Mouse (Mus musculus) spleen, adult 2 months (tissue): ENCODE data around the gene Adamts15. TPM values are rescaled to one million over a fixed set of nuclear protein-coding genes. Genes with fewer than 3 reads are reported as not detected.

Source experiments
- DNase-seq, 2 experiments: peaks; one replicate each; pipeline versions ENCODE4 v3.0.0 to v3.0.0-alpha.2; 2012 to 2021; ENCODE audit warnings: low spot score in 2 of 2, low read depth in 1 of 2
- H3K27ac ChIP-seq: fragments of 200-500 bp; 2 replicates; pipeline ENCODE4 v1.5.1; 2012; ENCODE audit warnings: low read length, inconsistent platforms; ENCODE audit not compliant: insufficient read depth
- H3K27me3 ChIP-seq: fragments of 200-500 bp; 2 replicates; pipeline ENCODE4 v1.6.1; 2012; ENCODE audit warnings: mild to moderate bottlenecking, moderate library complexity, low read length, inconsistent platforms; ENCODE audit not compliant: control insufficient read depth, insufficient read depth
- H3K36me3 ChIP-seq: fragments of 200-500 bp; 2 replicates; pipeline ENCODE4 v1.6.1; 2012; ENCODE audit warnings: mild to moderate bottlenecking, low read length, inconsistent platforms; ENCODE audit not compliant: control insufficient read depth, insufficient read depth
- H3K4me1 ChIP-seq: fragments of 200-500 bp; 2 replicates; pipeline ENCODE4 v1.6.1; 2011; ENCODE audit warnings: inconsistent platforms; ENCODE audit not compliant: control insufficient read depth, insufficient read depth, insufficient read length
- H3K4me3 ChIP-seq: fragments of 200-500 bp; 2 replicates; pipeline ENCODE4 v1.5.1; 2011; ENCODE audit warnings: mild to moderate bottlenecking, inconsistent platforms; ENCODE audit not compliant: insufficient read depth, insufficient read length; ENCODE audit errors: extremely low read depth
- CTCF ChIP-seq: fragments of 200-500 bp; IDR thresholded peaks from 2 replicates; pipeline ENCODE4 v1.5.1; 2011; ENCODE audit warnings: mild to moderate bottlenecking, inconsistent platforms; ENCODE audit not compliant: insufficient read depth, insufficient read length, insufficient replicate concordance; ENCODE audit errors: extremely low read depth
- POLR2A ChIP-seq: fragments of 200-500 bp; IDR thresholded peaks from 2 replicates; pipeline ENCODE4 v1.6.1; 2011; ENCODE audit warnings: low read depth, low read length, inconsistent platforms
- WGBS: fragments of 180-500 bp; shearing (Covaris S2); methylation state at CpG from one replicate; pipeline ENCODE4 v1.1.7; 2018; 5-methylcytosine and 5-hydroxymethylcytosine counted together
- polyA plus RNA-seq: library from polyadenylated mRNA; depleted of rRNA; stranded (reverse); fragments of >200 nt; gene quantifications from 2 replicates; pipeline ENCODE4 v1.2.3, GENCODE M21; 2012

Adamts15 gene
- polyA plus RNA-seq, 1 experiment, result 0.43 TPM

- 6% methylated on average over 14 of the region's 14 CpGs for WGBS
- no peaks in the 10 kb centered on the region for H3K36me3 ChIP-seq
- H3K4me1 ChIP-seq, result no peaks in the 10 kb centered on the region; the same call in 1 of the 2 replicates
- TF ChIP-seq POLR2A (no peak), CTCF (no peak)
- H3K27ac ChIP-seq, result no peak overlapping the region
- no peak for DNase-seq
- peaks cover 14% of the 10 kb centered on the region for H3K27me3 ChIP-seq
- peak overlapping the region; percentile 17; the same call in 1 of the 2 replicates for H3K4me3 ChIP-seq
Observed at GRCm38 (mm10) chr9:30943341-30943740, 21.1 kb upstream of the Adamts15 start.

GRCm38 (mm10) chr9:30942512-30943313 lies 20.5 kb upstream of the Adamts15 start, which contains the start of gene Adamts8:
Gene Adamts8, plus strand, starts transcription at chr9:30942562.
- no peaks in the 10 kb centered on the region for H3K36me3 ChIP-seq
- no peak for DNase-seq
- H3K4me1 ChIP-seq, result no peaks in the 10 kb centered on the region; the same call in 1 of the 2 replicates
- peak within 1 kb of the TSS; percentile 17; the same call in 1 of the 2 replicates for H3K4me3 ChIP-seq
- TF ChIP-seq CTCF (no peak), POLR2A (no peak)
- WGBS, result 2% methylated on average over 95 of the region's 96 CpGs
- no peak within 1 kb of the TSS for H3K27ac ChIP-seq
- H3K27me3 ChIP-seq, result peaks cover 14% of the 10 kb centered on the region

- TF ChIP-seq CTCF (peak; percentile 54; the same call in 1 of the 2 replicates), POLR2A (no peak)
- peak in 1 of 2 experiments; percentile 23 for DNase-seq
- whole genome bisulfite sequencing, result 7% methylated on average over 6 of the region's 6 CpGs
- no peak overlapping the region for H3K4me3 ChIP-seq
- H3K27me3 ChIP-seq, result peaks cover 14% of the 10 kb centered on the region
- no peaks in the 10 kb centered on the region for H3K36me3 ChIP-seq
- H3K4me1 ChIP-seq, result no peaks in the 10 kb centered on the region; the same call in 1 of the 2 replicates
- H3K27ac ChIP-seq, result no peak overlapping the region
Observed at GRCm38 (mm10) chr9:30940328-30940727, 18.1 kb upstream of the Adamts15 start.

GRCm38 (mm10) chr9:30936674-30937438 lies 14.6 kb upstream of the Adamts15 start:
- Histone ChIP-seq H3K36me3 (no peaks in the 10 kb centered on the region), H3K4me1 (no peaks in the 10 kb centered on the region), H3K4me3 (no peak overlapping the region), H3K27ac (no peak overlapping the region), H3K27me3 (peaks cover 1% of the 10 kb centered on the region; the same call in 1 of the 2 replicates)
- no peak for DNase-seq
- TF ChIP-seq POLR2A (no peak), CTCF (no peak)
- 31% methylated on average over 9 of the region's 9 CpGs for WGBS

GRCm38 (mm10) chr9:30934827-30935226 lies 12.6 kb upstream of the Adamts15 start:
- Histone ChIP-seq H3K4me3 (no peak overlapping the region), H3K36me3 (no peaks in the 10 kb centered on the region), H3K27me3 (no peaks in the 10 kb centered on the region), H3K27ac (no peak overlapping the region), H3K4me1 (no peaks in the 10 kb centered on the region)
- DNase-seq, result no peak
- WGBS, result 70% methylated on average over 6 of the region's 6 CpGs
- TF ChIP-seq POLR2A (no peak), CTCF (no peak)

GRCm38 (mm10) chr9:30932346-30932745 lies 10.1 kb upstream of the Adamts15 start:
- H3K4me1 ChIP-seq, result no peaks in the 10 kb centered on the region
- H3K4me3 ChIP-seq, result no peak overlapping the region
- TF ChIP-seq POLR2A (no peak), CTCF (no peak)
- no peaks in the 10 kb centered on the region for H3K27me3 ChIP-seq
- no peak overlapping the region for H3K27ac ChIP-seq
- no peaks in the 10 kb centered on the region for H3K36me3 ChIP-seq
- WGBS, result 71% methylated on average over 4 of the region's 4 CpGs
- DNase-seq, result no peak
